Mouse (Mus musculus) CH12.LX (cell line): ENCODE data around the gene Rbks.

Source experiments
- CTCF ChIP-seq, 2 experiments: IDR thresholded peaks in 1 of 2; conservative IDR thresholded peaks in 1 of 2; 2 replicates each; pipeline ENCODE4 v1.5.1; 2011 to 2012; ENCODE audit warnings: low read depth in 2 of 2, low read length in 2 of 2, improper control_type of control experiment in 1 of 2, inconsistent platforms in 1 of 2, mild to moderate bottlenecking in 1 of 2, moderate library complexity in 1 of 2
- EP300 ChIP-seq: IDR thresholded peaks from 2 replicates; pipeline ENCODE4 v1.6.1; 2011; ENCODE audit warnings: low read length, improper control_type of control experiment
- MAX ChIP-seq: IDR thresholded peaks from 2 replicates; pipeline ENCODE4 v1.6.1; 2011; ENCODE audit warnings: low read length, improper control_type of control experiment
- MEF2A ChIP-seq: IDR thresholded peaks from 2 replicates; pipeline ENCODE4 v1.6.1; 2014; ENCODE audit warnings: low read depth, mild to moderate bottlenecking, inconsistent platforms, low read length, improper control_type of control experiment, borderline replicate concordance
- MXI1 ChIP-seq: IDR thresholded peaks from 2 replicates; pipeline ENCODE4 v1.6.1; 2011; ENCODE audit warnings: mild to moderate bottlenecking, low read depth, low read length, improper control_type of control experiment
- MYC ChIP-seq: IDR thresholded peaks from 2 replicates; pipeline ENCODE4 v1.6.1; 2011; ENCODE audit warnings: low read depth, mild to moderate bottlenecking, improper control_type of control experiment, low read length
- NELFE ChIP-seq: IDR thresholded peaks from 2 replicates; pipeline ENCODE4 v1.6.1; 2011; ENCODE audit warnings: low read depth, low read length, improper control_type of control experiment
- POLR2A ChIP-seq: IDR thresholded peaks from 2 replicates; pipeline ENCODE4 v1.6.1; 2011; ENCODE audit warnings: low read depth, mild to moderate bottlenecking, improper control_type of control experiment, low read length
- RAD21 ChIP-seq: IDR thresholded peaks from 2 replicates; pipeline ENCODE4 v1.6.1; 2011; ENCODE audit warnings: low read depth, mild to moderate bottlenecking, low read length, improper control_type of control experiment, moderate library complexity
- RCOR1 ChIP-seq: conservative IDR thresholded peaks from 2 replicates; pipeline ENCODE4 v1.6.1; 2012; ENCODE audit warnings: low read depth, mild to moderate bottlenecking, inconsistent platforms, low read length, improper control_type of control experiment
- SIN3A ChIP-seq: IDR thresholded peaks from 2 replicates; pipeline ENCODE4 v1.6.1; 2012; ENCODE audit warnings: low read length, improper control_type of control experiment, inconsistent platforms
- TBP ChIP-seq: conservative IDR thresholded peaks from 2 replicates; pipeline ENCODE4 v1.6.1; 2011; ENCODE audit warnings: low read depth, low read length, improper control_type of control experiment
- USF1 ChIP-seq: IDR thresholded peaks from 2 replicates; pipeline ENCODE4 v1.6.1; 2014; ENCODE audit warnings: low read depth, mild to moderate bottlenecking, inconsistent platforms, low read length, improper control_type of control experiment
- USF2 ChIP-seq: conservative IDR thresholded peaks from 2 replicates; pipeline ENCODE4 v1.6.1; 2011; ENCODE audit warnings: low read depth, low read length, improper control_type of control experiment

DNA sequence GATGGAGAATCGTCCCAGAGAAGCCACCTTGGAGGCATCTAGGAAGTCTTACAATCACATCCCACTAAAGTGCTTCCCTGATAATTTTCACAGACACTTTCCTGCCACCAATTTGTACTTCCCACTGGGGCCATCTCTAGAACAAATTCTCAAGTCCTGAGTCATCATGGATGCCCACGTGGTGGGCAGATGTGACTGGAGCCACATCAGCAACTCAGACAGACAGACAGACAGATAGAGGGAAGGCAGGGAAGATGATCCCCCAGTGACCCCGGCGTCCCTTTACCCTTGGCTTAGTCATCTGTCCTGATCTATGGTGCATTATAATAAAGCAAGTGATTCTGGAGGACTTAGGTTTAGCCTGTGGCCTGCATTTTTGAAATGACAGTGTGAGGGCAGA, 53.2 kb downstream of the Rbks start:
- TF ChIP-seq USF1 = no peak
- TF ChIP-seq CTCF (conservative IDR thresholded peaks at IDR 0.05 in 1 of 2, IDR thresholded peaks at IDR 0.05 in 1 of 2; ENCODE audit: low read depth in 2 of 2, low read length in 2 of 2) = no peak
- TF ChIP-seq USF2 = no peak
- TF ChIP-seq NELFE = no peak
- no peak for TF ChIP-seq RCOR1
- TF ChIP-seq POLR2A = no peak
- 0 out of 2 replicates have a peak, but pooled peaks have one; percentile 3 for TF ChIP-seq EP300
- TF ChIP-seq RAD21 = no peak
- no peak for TF ChIP-seq MEF2A
- no peak for TF ChIP-seq SIN3A
- peak; percentile 40; the same call in 1 of the 2 replicates for TF ChIP-seq MXI1
- no peak for TF ChIP-seq MYC
- TF ChIP-seq TBP = no peak
- peak; percentile 51 for TF ChIP-seq MAX
